Mouse (Mus musculus) frontal cortex, adult (tissue): ENCODE measurements around the gene Tbc1d22a.
A peak's percentile ranks its signal among the peaks of the same experiment; 100 is the strongest.
"Not testable (repeated sequence)": the region's sequence is repeated elsewhere in the genome, so short reads cannot be mapped to it uniquely, and the experiment has no call there.

Experiments used
- ATAC-seq: cut with Nextera tagmentation; 2 replicates; pipeline ENCODE4 v1.9.2; 2017; ENCODE audit warnings: mild to moderate bottlenecking, moderate library complexity, mixed read lengths; ENCODE audit not compliant: low TSS enrichment

Tbc1d22a gene

GRCm38 (mm10) chr15:86180427-86180826 lies 33.8 kb upstream of the Tbc1d22a start:
- ATAC-seq, result no peak

- ATAC-seq, result not testable (repeated sequence)
Observed at GRCm38 (mm10) chr15:86181321-86181720, 32.9 kb upstream of the Tbc1d22a start.

GRCm38 (mm10) chr15:86181941-86182439 lies 32.3 kb upstream of the Tbc1d22a start:
- no peak for ATAC-seq

- no peak for ATAC-seq
Observed at GRCm38 (mm10) chr15:86182646-86183045, 31.6 kb upstream of the Tbc1d22a start.

- no peak for ATAC-seq
Observed at GRCm38 (mm10) chr15:86183484-86183883, 30.8 kb upstream of the Tbc1d22a start.

DNA sequence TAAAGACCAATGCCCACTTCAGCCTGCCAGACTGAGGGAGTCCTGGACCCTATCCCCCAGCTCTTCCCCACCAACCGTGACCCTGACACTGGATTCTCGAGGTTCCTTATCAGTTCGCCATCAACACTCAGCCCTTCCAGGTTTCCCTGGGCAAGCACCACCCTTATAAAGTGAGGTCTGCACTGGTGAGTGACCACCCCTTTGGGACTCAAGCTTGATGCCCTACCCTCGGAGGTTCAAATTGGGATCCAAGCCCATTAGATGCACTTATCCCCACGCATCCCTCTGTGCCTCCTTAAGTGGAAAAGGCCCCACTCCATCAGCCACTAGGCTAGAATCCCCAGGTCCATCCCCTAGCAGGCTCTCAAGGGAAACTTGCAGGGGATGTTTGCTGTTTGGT lies 30.2 kb upstream of the Tbc1d22a start:
- no peak for ATAC-seq

- peak; percentile 15 for ATAC-seq
Observed at GRCm38 (mm10) chr15:86184851-86185688, 29.2 kb upstream of the Tbc1d22a start.

DNA sequence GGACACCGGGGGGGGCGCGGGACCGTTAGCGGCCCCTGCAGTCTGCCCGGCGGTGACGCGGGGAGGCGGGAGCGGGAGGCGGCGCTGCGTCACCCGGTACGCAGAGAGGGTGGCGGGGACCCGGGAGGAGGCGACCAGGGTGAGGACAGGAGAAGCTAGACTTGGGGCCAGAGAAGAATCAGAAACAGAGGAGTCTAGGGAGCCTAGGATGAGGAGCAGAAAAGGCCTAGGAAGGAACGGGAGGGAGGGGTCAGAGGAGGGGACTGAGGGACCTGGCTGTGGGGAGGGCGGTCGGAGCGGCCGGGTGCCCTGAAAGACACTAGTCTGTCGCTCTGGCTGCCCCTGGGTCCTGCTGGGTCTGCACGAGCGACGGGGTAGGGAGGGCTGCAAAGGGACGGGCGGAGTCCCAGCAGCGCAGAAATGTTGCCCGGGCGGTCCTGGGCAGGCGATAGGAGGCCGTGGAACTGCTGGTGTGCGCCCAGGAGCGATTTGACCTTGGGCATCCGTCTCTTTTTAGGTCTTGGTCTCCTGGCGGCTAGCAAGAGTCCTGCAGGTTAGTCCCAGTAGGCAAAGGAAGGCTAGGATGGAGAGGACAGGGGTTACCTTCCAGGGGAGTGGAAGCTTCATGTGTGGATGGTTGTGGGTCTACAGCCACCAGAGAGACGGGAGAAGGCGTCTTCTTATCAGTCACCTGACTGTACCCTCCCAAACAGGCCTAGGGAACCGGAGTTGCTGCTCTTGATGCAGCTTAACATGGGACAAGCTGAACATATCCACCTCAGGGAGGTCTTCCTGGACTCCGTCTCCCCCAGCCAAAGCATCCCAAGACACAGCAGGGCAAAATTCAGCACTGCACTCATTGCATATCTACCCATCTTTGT lies 28.3 kb upstream of the Tbc1d22a start, which contains the start of gene Cerk:
TSS of gene Cerk (minus strand) at position 453 of the 881 bp plus-strand sequence.
- peak; percentile 74 for ATAC-seq

DNA sequence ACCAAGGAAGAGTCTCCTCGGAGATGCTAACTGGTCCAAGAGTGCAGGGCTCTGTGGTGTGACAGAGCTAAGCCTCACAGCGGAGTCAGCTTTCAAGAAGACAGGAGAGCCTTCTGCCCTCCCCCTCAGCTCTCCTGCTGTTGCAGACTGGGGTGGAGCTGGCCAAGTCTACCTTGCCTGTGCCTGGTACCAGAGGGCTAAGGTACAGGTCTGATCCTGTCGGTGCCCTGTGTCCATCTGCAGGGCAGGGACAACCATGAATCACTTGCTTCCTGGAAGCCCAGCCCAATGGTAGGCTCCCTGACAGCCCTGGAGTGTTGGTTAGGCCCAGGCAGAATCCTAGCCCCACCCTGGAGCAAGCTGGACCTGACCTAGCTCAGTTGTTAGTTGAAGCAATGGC lies 27.6 kb upstream of the Tbc1d22a start:
- peak; percentile 25; the same call in 1 of the 2 replicates for ATAC-seq

DNA sequence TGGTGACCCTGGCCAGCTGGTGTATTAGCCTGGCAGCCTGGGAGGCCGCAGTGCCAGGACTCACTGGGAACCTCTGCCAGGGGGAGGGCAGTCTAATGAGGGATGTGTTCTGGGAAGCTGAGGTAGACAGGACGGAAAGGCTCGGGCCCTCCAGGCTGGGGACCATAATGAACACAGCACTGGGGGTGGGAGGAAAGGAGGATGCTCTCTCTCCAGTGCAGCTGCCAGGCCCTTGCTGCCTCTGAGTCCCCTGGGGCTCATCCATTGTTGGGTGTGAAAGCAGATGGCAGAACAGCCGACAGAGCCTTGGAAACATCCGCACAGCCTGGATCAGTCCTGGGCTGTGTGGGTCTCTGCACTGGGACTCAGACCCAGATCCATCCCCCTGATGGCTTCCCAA lies 26.1 kb upstream of the Tbc1d22a start:
- no peak for ATAC-seq

GRCm38 (mm10) chr15:86188746-86189470 lies 25.4 kb upstream of the Tbc1d22a start:
- 0 out of 2 replicates have a peak, but pooled peaks have one; percentile 4 for ATAC-seq

GRCm38 (mm10) chr15:86190387-86190786 lies 23.9 kb upstream of the Tbc1d22a start:
- ATAC-seq, result no peak

DNA sequence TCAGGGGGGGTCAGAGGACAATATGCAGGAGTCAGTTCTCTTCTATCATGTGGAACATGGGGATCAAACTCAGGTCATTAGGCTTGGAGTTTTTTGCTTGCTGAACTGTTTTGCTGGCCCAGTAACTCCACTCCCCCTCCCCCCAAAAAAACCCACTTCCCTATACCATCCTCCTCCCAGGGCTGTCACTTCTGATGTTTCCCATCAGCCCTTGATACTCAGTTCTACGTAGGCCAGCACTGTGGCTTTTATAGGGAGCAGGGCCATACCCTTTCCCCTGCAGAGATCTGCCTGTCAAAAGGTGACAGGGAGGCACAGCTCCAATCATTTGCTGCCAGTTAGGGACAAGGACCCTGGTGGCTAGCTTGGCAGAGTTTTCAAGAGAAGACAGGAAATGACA lies 22.8 kb upstream of the Tbc1d22a start:
- no peak for ATAC-seq

GRCm38 (mm10) chr15:86191933-86192332 lies 22.3 kb upstream of the Tbc1d22a start:
- ATAC-seq, result no peak

DNA sequence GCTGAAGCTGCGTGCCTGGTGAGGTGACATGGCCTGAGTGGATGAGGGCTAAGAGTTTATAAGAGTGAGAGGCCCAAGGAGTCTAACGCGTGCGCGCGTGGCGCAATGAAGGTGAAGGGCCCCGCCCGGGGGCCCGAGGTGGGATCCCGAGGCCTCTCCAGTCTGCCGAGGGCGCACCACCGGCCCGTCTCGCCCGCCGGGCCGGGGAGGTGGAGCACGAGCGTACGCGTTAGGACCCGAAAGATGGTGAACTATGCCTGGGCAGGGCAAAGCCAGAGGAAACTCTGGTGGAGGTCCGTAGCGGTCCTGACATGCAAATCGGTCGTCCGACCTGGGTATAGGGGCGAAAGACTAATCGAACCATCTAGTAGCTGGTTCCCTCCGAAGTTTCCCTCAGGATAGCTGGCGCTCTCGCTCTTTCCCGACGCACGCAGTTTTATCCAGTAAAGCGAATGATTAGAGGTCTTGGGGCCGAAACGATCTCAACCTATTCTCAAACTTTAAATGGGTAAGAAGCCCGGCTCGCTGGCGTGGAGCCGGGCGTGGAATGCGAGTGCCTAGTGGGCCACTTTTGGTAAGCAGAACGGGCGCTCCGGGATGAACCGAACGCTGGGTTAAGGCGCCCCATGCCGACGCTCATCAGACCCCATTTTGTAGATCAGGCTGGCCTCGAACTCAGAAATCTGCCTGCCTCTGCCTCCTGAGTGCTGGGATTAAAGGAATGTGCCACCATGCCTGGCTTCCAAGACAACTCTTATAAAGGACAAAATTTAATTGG lies 19.4 kb upstream of the Tbc1d22a start:
- peak; percentile 58 for ATAC-seq

GRCm38 (mm10) chr15:86199052-86199451 lies 15.2 kb upstream of the Tbc1d22a start:
- ATAC-seq, result peak; percentile 80

DNA sequence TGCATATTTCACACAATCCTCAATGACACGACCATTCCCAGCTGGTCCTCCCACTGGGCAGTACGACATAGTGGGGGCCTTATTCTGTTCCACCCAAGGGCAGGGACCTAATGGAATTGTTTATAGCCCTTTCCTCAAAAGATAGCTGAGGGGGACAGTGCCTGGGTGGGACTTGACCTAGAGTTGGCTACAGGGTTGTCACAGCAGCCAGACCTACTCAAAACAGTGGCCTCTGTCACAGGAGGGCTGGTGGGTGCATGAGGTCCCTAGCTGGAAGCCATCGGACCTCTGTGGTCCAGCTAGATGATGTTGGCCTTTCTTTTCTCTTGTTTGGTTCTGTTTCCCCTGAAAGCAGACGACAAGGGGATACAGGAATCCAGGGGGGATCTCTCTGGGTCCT lies 14.8 kb upstream of the Tbc1d22a start:
- no peak for ATAC-seq

- no peak for ATAC-seq
Observed at GRCm38 (mm10) chr15:86200169-86200568, 14.1 kb upstream of the Tbc1d22a start.

- no peak for ATAC-seq
Observed at GRCm38 (mm10) chr15:86201095-86201494, 13.2 kb upstream of the Tbc1d22a start.

DNA sequence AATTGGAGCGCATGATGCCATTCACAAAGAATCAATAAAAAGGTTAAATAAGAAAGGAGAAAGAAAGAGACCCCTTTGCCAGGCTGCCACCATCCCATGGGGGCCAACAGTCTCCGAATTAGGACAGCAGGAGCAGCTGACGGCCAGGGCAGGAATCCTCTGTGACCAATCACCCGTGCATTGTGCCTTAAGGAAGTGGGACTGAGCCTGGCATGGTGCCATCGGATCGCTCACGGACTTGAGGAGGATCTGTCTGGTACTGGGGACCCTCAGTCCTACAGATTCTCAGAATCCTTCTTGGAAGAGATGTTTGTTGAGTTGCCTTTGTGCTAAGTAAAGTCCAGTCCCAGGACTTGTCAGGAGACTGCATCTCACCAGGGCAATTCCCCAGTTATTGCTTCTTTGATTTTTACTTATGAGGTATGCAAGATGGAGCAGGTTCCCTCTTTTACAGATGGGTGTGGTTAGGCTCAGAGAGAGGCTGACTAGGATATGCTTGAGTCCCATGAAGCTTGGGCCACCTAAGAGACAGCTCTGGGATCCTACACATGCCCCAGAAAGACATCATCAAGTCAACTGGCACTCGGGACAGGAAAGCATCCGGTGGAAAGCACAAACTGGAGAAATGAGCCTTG lies 12.4 kb upstream of the Tbc1d22a start:
- no peak for ATAC-seq
